Mouse (Mus musculus): ENCODE results near the gene Il6ra. TPM values are rescaled to one million over a fixed set of nuclear protein-coding genes. Genes with fewer than 3 reads are reported as not detected.

Gene Il6ra
- polyA plus RNA-seq, 1 experiment from 2014 or later: 7.1 TPM

- no peaks in the 10 kb centered on the region for H3K9me3 ChIP-seq (replicated peaks; ENCODE audit: control insufficient read depth, low read length)
- 78% methylated on average over 8 of the region's 8 CpGs for WGBS (ENCODE audit: insufficient replicate concordance)
- no peak for ATAC-seq (ENCODE audit: low read depth)
Measured at GRCm38 (mm10) chr3:89882556-89883181, 30.3 kb downstream of the Il6ra start.

GRCm38 (mm10) chr3:89880036-89880851, 32.8 kb downstream of the Il6ra start:
- WGBS (ENCODE audit: insufficient replicate concordance): 30% methylated on average over 5 of the region's 5 CpGs

More at GRCm38 (mm10) chr3:89882556-89883181, 30.3 kb downstream of the Il6ra start:
- H3K27ac ChIP-seq (ENCODE audit: low read length): no peak overlapping the region
- H3K27me3 ChIP-seq (ENCODE audit: control insufficient read depth, insufficient read depth, low read depth, low read length): no peaks in the 10 kb centered on the region
- no peak overlapping the region for H3K4me3 ChIP-seq (ENCODE audit: low read depth, low read length)
- no peak overlapping the region for H3K9ac ChIP-seq (ENCODE audit: low read depth, low read length)
- no peak overlapping the region for H3K4me2 ChIP-seq (ENCODE audit: low read depth, low read length)
- H3K4me1 ChIP-seq (ENCODE audit: control insufficient read depth, low read depth, low read length): peaks cover 32% of the 10 kb centered on the region
- no peaks in the 10 kb centered on the region for H3K36me3 ChIP-seq (ENCODE audit: control insufficient read depth, insufficient read depth)

GRCm38 (mm10) chr3:89879326-89879725, 33.7 kb downstream of the Il6ra start:
- Histone ChIP-seq H3K4me1 (ENCODE audit: control insufficient read depth, low read depth, low read length) (peaks cover 28% of the 10 kb centered on the region), H3K9ac (ENCODE audit: low read depth, low read length) (no peak overlapping the region), H3K27me3 (ENCODE audit: control insufficient read depth, insufficient read depth, low read depth, low read length) (no peaks in the 10 kb centered on the region), H3K9me3 (replicated peaks; ENCODE audit: control insufficient read depth, low read length) (no peaks in the 10 kb centered on the region), H3K27ac (ENCODE audit: low read length) (no peak overlapping the region), H3K4me3 (ENCODE audit: low read depth, low read length) (no peak overlapping the region), H3K4me2 (ENCODE audit: low read depth, low read length) (no peak overlapping the region), H3K36me3 (ENCODE audit: control insufficient read depth, insufficient read depth) (peaks cover 2% of the 10 kb centered on the region; the same call in 1 of the 2 replicates)
- whole genome bisulfite sequencing (ENCODE audit: insufficient replicate concordance): 63% methylated on average over 3 of the region's 3 CpGs
- ATAC-seq (ENCODE audit: low read depth): no peak

More at GRCm38 (mm10) chr3:89880036-89880851, 32.8 kb downstream of the Il6ra start:
- peak; percentile 87 for ATAC-seq (ENCODE audit: low read depth)
- H3K9ac ChIP-seq (ENCODE audit: low read depth, low read length): no peak overlapping the region
- peaks cover 2% of the 10 kb centered on the region; the same call in 1 of the 2 replicates for H3K36me3 ChIP-seq (ENCODE audit: control insufficient read depth, insufficient read depth)
- peaks cover 28% of the 10 kb centered on the region for H3K4me1 ChIP-seq (ENCODE audit: control insufficient read depth, low read depth, low read length)
- H3K4me2 ChIP-seq (ENCODE audit: low read depth, low read length): no peak overlapping the region; the same call in 1 of the 2 replicates
- H3K27me3 ChIP-seq (ENCODE audit: control insufficient read depth, insufficient read depth, low read depth, low read length): no peaks in the 10 kb centered on the region
- H3K27ac ChIP-seq (ENCODE audit: low read length): peak overlapping the region; percentile 91
- H3K9me3 ChIP-seq (replicated peaks; ENCODE audit: control insufficient read depth, low read length): no peaks in the 10 kb centered on the region
- H3K4me3 ChIP-seq (ENCODE audit: low read depth, low read length): no peak overlapping the region

- H3K9me3 ChIP-seq (replicated peaks; ENCODE audit: control insufficient read depth, low read length): no peaks in the 10 kb centered on the region
- H3K27me3 ChIP-seq (ENCODE audit: control insufficient read depth, insufficient read depth, low read depth, low read length): no peaks in the 10 kb centered on the region
- peaks cover 21% of the 10 kb centered on the region for H3K4me1 ChIP-seq (ENCODE audit: control insufficient read depth, low read depth, low read length)
- no peak overlapping the region for H3K9ac ChIP-seq (ENCODE audit: low read depth, low read length)
- no peak overlapping the region for H3K4me3 ChIP-seq (ENCODE audit: low read depth, low read length)
- H3K36me3 ChIP-seq (ENCODE audit: control insufficient read depth, insufficient read depth): peaks cover 2% of the 10 kb centered on the region; the same call in 1 of the 2 replicates
- 60% methylated on average over 3 of the region's 3 CpGs for WGBS (ENCODE audit: insufficient replicate concordance)
- no peak for ATAC-seq (ENCODE audit: low read depth)
- no peak overlapping the region for H3K4me2 ChIP-seq (ENCODE audit: low read depth, low read length)
- H3K27ac ChIP-seq (ENCODE audit: low read length): no peak overlapping the region
Measured at GRCm38 (mm10) chr3:89878456-89878855, 34.5 kb downstream of the Il6ra start.

- 77% methylated on average over 8 of the region's 8 CpGs for WGBS (ENCODE audit: insufficient replicate concordance)
- H3K36me3 ChIP-seq (ENCODE audit: control insufficient read depth, insufficient read depth): peaks cover 8% of the 10 kb centered on the region
- no peak for ATAC-seq (ENCODE audit: low read depth)
- H3K4me2 ChIP-seq (ENCODE audit: low read depth, low read length): no peak overlapping the region
- no peak overlapping the region for H3K9ac ChIP-seq (ENCODE audit: low read depth, low read length)
- H3K9me3 ChIP-seq (replicated peaks; ENCODE audit: control insufficient read depth, low read length): 0 out of 2 replicates have a peak, but pooled peaks cover 2% of the 10 kb centered on the region
- H3K4me1 ChIP-seq (ENCODE audit: control insufficient read depth, low read depth, low read length): peaks cover 24% of the 10 kb centered on the region
- H3K27me3 ChIP-seq (ENCODE audit: control insufficient read depth, insufficient read depth, low read depth, low read length): no peaks in the 10 kb centered on the region
- no peak overlapping the region for H3K4me3 ChIP-seq (ENCODE audit: low read depth, low read length)
- no peak overlapping the region for H3K27ac ChIP-seq (ENCODE audit: low read length)
Measured at GRCm38 (mm10) chr3:89877129-89877528, 35.9 kb downstream of the Il6ra start.

GRCm38 (mm10) chr3:89876469-89876868, 36.5 kb downstream of the Il6ra start:
- Histone ChIP-seq H3K27ac (ENCODE audit: low read length) (no peak overlapping the region), H3K9ac (ENCODE audit: low read depth, low read length) (no peak overlapping the region), H3K27me3 (ENCODE audit: control insufficient read depth, insufficient read depth, low read depth, low read length) (no peaks in the 10 kb centered on the region), H3K36me3 (ENCODE audit: control insufficient read depth, insufficient read depth) (peaks cover 8% of the 10 kb centered on the region), H3K9me3 (replicated peaks; ENCODE audit: control insufficient read depth, low read length) (0 out of 2 replicates have a peak, but pooled peaks cover 2% of the 10 kb centered on the region), H3K4me2 (ENCODE audit: low read depth, low read length) (no peak overlapping the region), H3K4me3 (ENCODE audit: low read depth, low read length) (no peak overlapping the region), H3K4me1 (ENCODE audit: control insufficient read depth, low read depth, low read length) (peaks cover 30% of the 10 kb centered on the region)
- ATAC-seq (ENCODE audit: low read depth): no peak
- WGBS (ENCODE audit: insufficient replicate concordance): 66% methylated on average over 4 of the region's 4 CpGs

GRCm38 (mm10) chr3:89875781-89876180, 37.2 kb downstream of the Il6ra start:
- 78% methylated on average over 8 of the region's 8 CpGs for WGBS (ENCODE audit: insufficient replicate concordance)
- Histone ChIP-seq H3K27ac (ENCODE audit: low read length) (no peak overlapping the region), H3K4me1 (ENCODE audit: control insufficient read depth, low read depth, low read length) (peaks cover 34% of the 10 kb centered on the region), H3K36me3 (ENCODE audit: control insufficient read depth, insufficient read depth) (peaks cover 8% of the 10 kb centered on the region), H3K27me3 (ENCODE audit: control insufficient read depth, insufficient read depth, low read depth, low read length) (no peaks in the 10 kb centered on the region), H3K4me3 (ENCODE audit: low read depth, low read length) (no peak overlapping the region), H3K9me3 (replicated peaks; ENCODE audit: control insufficient read depth, low read length) (0 out of 2 replicates have a peak, but pooled peaks cover 2% of the 10 kb centered on the region), H3K9ac (ENCODE audit: low read depth, low read length) (no peak overlapping the region), H3K4me2 (ENCODE audit: low read depth, low read length) (no peak overlapping the region)
- no peak for ATAC-seq (ENCODE audit: low read depth)

GRCm38 (mm10) chr3:89875021-89875420, 38.0 kb downstream of the Il6ra start:
- Histone ChIP-seq H3K4me3 (ENCODE audit: low read depth, low read length) (no peak overlapping the region), H3K4me1 (ENCODE audit: control insufficient read depth, low read depth, low read length) (peaks cover 34% of the 10 kb centered on the region), H3K27ac (ENCODE audit: low read length) (no peak overlapping the region), H3K27me3 (ENCODE audit: control insufficient read depth, insufficient read depth, low read depth, low read length) (no peaks in the 10 kb centered on the region), H3K4me2 (ENCODE audit: low read depth, low read length) (no peak overlapping the region), H3K9me3 (replicated peaks; ENCODE audit: control insufficient read depth, low read length) (0 out of 2 replicates have a peak, but pooled peaks cover 2% of the 10 kb centered on the region), H3K36me3 (ENCODE audit: control insufficient read depth, insufficient read depth) (peaks cover 8% of the 10 kb centered on the region), H3K9ac (ENCODE audit: low read depth, low read length) (no peak overlapping the region)
- ATAC-seq (ENCODE audit: low read depth): no peak
- WGBS (ENCODE audit: insufficient replicate concordance): 80% methylated on average over 9 of the region's 9 CpGs

GRCm38 (mm10) chr3:89874076-89874475, 38.9 kb downstream of the Il6ra start:
- 62% methylated on average over 5 of the region's 5 CpGs for WGBS (ENCODE audit: insufficient replicate concordance)
- Histone ChIP-seq H3K27me3 (ENCODE audit: control insufficient read depth, insufficient read depth, low read depth, low read length) (no peaks in the 10 kb centered on the region), H3K4me1 (ENCODE audit: control insufficient read depth, low read depth, low read length) (peaks cover 34% of the 10 kb centered on the region), H3K4me3 (ENCODE audit: low read depth, low read length) (no peak overlapping the region), H3K36me3 (ENCODE audit: control insufficient read depth, insufficient read depth) (peaks cover 8% of the 10 kb centered on the region), H3K9me3 (replicated peaks; ENCODE audit: control insufficient read depth, low read length) (0 out of 2 replicates have a peak, but pooled peaks cover 2% of the 10 kb centered on the region), H3K9ac (ENCODE audit: low read depth, low read length) (no peak overlapping the region), H3K4me2 (ENCODE audit: low read depth, low read length) (no peak overlapping the region), H3K27ac (ENCODE audit: low read length) (no peak overlapping the region)
- ATAC-seq (ENCODE audit: low read depth): no peak
